Mouse (Mus musculus) embryonic stem cell, embryonic (primary cell): Measurements from ENCODE around the gene Fam78a.

Experiments used
- CTCF ChIA-PET, 4 experiments: fragments of 300-600 bp in 2 of 4; fragments of 350-600 bp in 2 of 4; sonication (Branson Sonifier 250); formaldehyde crosslinking; loops; one replicate each; lab custom pipeline; 2022; ENCODE audit warnings: inconsistent platforms in 2 of 4; lab: Charles Lee
- POLR2A ChIA-PET, 4 experiments: fragments of 300-600 bp in 2 of 4; fragments of 350-600 bp in 2 of 4; sonication (Branson Sonifier 250); formaldehyde crosslinking; loops; one replicate each; lab custom pipeline; 2022; ENCODE audit warnings: antibody characterized with exemption in 4 of 4, inconsistent platforms in 1 of 4; lab: Charles Lee

Fam78a gene

DNA sequence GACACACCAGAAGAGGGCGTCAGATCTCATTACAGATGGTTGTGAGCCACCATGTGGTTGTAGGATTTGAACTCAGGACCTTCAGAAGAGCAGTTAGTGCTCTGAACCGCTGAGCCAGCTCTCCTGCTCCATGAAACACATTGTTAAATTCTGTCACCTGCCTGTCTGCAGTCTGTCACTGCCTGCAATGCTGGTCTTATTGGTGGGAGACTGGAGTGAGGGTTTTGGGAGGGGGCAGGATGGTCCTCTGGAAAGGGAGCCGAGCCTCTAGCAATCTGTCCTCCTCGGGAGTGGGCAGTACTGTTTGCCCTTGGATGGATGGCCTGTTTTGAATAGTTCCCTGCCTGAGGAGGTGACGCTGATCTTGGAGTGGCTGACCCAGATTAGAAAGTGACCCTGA is 40.8 kb downstream of the Fam78a start:
- POLR2A ChIA-PET = interaction anchor here in 2 of 4 experiments (0.6 to 2.9 kb wide), 13 partner anchors 11 to 240 kb away, joined by 3 to 8 read pairs (median 3); no protein-coding TSS in a partner anchor
- CTCF ChIA-PET = interaction anchor here in 2 of 4 experiments (1.0 to 1.4 kb wide), 2 partner anchors 86 to 91 kb away, joined by 3 to 5 read pairs; no protein-coding TSS in a partner anchor

DNA sequence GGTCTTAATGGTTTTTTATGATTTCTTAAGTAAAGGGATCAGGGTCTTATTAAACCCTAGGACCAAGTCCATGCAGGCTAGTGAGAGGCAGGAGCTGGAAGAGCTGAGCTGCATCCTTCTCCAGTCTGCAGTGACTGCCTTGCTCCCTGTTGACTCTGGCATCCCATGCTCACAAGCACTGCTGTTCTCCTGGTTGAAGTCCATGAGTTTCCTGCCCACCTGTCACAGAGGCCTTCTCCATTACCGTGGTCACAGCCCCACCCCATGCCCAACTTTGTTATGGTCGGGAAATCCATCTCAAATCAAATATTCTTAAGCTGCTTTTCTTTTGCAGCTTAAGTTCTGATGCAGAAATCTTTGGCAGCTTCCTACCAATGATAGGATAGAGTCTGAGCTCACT is 43.6 kb downstream of the Fam78a start:
- ChIA-PET CTCF (interaction anchor here in 2 of 4 experiments (0.5 to 1.4 kb wide), 3 partner anchors 24 to 362 kb away, joined by 3 to 4 read pairs (median 3); no protein-coding TSS in a partner anchor), POLR2A (interaction anchor here in 2 of 4 experiments (0.5 to 1.8 kb wide), 6 partner anchors 11 to 271 kb away, joined by 3 to 7 read pairs (median 4); no protein-coding TSS in a partner anchor)

DNA sequence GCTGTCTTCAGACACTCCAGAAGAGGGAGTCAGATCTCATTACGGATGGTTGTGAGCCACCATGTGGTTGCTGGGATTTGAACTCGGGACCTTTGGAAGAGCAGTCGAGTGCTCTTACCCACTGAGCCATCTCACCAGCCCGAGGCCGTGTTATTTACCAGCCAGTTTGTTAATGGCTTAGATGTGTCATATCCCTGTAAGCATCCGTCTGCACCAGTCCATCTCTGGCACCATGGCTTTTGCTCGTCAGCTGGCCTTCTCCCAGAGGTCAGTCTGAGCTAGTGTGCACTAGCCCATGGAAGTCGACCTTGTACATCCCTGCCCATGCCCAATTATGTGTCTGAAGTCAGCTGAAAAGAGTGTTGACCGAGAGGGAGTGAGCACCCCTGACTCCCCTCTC is 44.0 kb downstream of the Fam78a start:
- ChIA-PET POLR2A (interaction anchor here in 2 of 4 experiments (0.5 to 1.8 kb wide), 6 partner anchors 14 to 698 kb away, joined by 3 to 7 read pairs (median 6); no protein-coding TSS in a partner anchor), CTCF (interaction anchor here in 1 of 4 experiments (1.4 kb wide), 1 partner anchor 23 kb away, joined by 3 read pairs; no protein-coding TSS in a partner anchor)

DNA sequence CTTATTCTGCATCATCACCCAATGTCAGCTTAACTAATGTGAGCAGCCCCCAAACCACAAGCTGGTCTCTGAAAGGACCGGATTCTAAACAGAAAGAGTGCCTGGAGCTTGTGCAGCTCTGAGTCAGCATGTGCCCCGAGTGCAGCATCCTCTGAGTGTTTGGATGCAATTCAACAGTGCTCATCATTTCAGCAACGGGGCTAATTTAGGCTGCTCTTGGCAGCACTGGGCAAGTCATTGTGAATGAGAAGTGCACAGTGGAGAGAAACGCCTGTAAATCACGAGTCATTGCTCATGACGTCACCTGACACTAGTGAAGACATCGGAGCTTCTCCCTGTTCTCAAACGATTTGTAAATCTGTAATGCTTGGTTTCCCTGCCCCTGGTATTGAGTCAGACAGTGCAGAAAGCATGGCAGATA is 46.0 kb downstream of the Fam78a start:
- CTCF ChIA-PET = interaction anchor here in 1 of 4 experiments (0.5 kb wide), 1 partner anchor 324 kb away, joined by 3 read pairs; no protein-coding TSS in a partner anchor
- POLR2A ChIA-PET = interaction anchor here in 2 of 4 experiments (1.0 to 2.3 kb wide), 6 partner anchors 10 to 250 kb away, joined by 3 to 10 read pairs (median 4); partner anchors contain the start of gene Nup214 (in 1 of the 2)

DNA sequence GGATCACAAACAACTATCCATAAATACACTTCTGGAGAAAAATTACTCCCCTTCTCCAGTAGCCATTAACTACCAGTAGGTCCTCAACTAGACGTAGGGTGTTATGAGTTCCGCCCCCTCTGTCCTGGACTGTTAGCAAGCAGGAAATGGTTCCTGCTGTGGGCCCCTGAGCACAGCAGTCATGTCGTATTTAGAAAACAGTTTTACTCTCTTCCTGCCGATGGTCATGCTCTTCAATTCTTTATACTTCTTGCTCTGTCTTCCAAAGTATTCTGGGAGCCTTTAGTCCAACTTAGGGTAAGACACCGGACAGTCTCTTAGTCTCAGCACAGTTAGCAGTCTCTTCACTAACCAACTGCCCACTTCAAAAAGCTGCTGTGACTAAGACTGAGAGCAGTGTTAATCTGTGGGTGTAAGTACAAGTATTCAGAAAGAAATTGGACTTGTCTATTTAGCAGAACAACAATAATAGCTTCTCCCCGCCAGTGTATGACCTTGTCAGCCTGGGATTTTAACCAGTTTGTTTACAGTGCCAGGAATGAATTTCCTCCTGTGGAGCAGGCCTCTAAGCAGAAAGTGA is 47.3 kb downstream of the Fam78a start:
- ChIA-PET POLR2A (interaction anchor here in 2 of 4 experiments (1.1 to 2.0 kb wide), 3 partner anchors 14 to 62 kb away, joined by 3 to 7 read pairs (median 3); no protein-coding TSS in a partner anchor), CTCF (no interaction called here)

DNA sequence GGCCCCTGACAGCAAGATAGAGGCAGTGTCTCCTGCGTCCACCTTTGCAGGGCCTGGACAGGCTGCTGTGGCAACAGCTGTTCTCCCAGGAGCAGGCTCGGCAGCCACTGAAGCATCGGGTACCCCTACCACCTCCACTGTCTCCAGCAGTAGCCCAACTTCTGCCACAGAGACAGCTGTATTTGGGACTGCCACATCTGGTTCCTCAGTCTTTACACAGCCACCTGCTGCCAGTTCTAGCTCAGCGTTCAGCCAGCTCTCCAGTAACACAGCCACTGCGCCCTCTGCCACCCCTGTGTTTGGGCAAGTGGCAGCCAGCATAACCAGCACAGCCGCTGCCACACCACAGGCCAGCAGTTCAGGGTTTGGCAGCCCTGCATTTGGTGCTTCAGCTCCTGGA is 50.5 kb downstream of the Fam78a start:
- ChIA-PET POLR2A (interaction anchor here in 3 of 4 experiments (0.8 to 2.6 kb wide), 8 partner anchors 8 to 104 kb away, joined by 3 to 12 read pairs (median 6); partner anchors contain the start of gene Nup214 (in 1 of the 3)), CTCF (interaction anchor here in 2 of 4 experiments (1.1 to 1.2 kb wide), 2 partner anchors 60 to 69 kb away, joined by 3 to 14 read pairs; partner anchors contain the start of gene Nup214 (in 1 of the 2))

DNA sequence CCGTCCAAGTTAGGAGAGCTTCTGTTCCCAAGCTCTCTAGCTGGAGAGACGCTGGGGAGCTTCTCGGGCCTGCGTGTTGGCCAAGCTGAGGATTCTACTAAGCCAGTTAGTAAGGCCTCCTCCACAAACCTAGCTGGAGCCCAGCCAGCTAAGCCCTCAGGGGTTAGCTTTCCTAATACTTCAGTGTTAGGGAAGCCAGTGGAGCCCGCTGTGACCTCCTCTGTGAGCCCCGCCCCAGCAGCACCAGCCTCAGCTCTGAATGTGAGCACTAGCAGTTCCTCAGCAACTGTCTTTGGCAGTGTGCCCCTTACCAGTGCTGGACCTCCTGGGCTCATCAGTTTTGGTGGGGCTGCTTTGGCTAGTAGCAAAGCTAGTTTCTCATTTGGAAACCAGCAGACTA is 51.2 kb downstream of the Fam78a start:
- ChIA-PET CTCF (interaction anchor here in 1 of 4 experiments (1.1 kb wide), 1 partner anchor 69 kb away, joined by 14 read pairs; no protein-coding TSS in a partner anchor), POLR2A (interaction anchor here in 3 of 4 experiments (0.6 to 2.6 kb wide), 13 partner anchors 10 to 96 kb away, joined by 3 to 12 read pairs (median 3); partner anchors contain the start of gene Nup214 (in 1 of the 3))

DNA sequence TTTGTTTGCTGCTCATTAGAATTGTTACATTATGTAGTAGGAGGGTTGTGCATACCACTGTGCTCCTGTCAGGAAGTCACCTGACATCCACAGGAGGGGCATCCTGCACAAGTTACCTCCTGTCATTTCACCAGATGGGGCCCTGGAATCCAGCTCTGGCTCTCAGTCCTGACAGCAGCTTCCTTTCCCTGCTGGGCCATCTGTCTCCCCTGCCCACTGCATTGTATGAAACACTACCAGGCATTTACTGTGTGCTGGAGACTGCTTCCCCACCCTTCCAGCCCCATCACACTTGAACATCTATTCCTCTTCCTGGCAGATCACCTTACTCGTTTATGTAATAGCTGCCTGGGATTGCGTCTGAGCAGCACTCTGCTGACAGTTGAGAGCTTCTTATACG is 55.0 kb downstream of the Fam78a start:
- CTCF ChIA-PET = interaction anchor here in 3 of 4 experiments (0.6 to 2.3 kb wide), 6 partner anchors 12 to 476 kb away, joined by 3 to 10 read pairs (median 4); no protein-coding TSS in a partner anchor
- POLR2A ChIA-PET = interaction anchor here in 3 of 4 experiments (0.5 to 2.7 kb wide), 16 partner anchors 10 to 329 kb away, joined by 3 to 10 read pairs (median 4); no protein-coding TSS in a partner anchor

DNA sequence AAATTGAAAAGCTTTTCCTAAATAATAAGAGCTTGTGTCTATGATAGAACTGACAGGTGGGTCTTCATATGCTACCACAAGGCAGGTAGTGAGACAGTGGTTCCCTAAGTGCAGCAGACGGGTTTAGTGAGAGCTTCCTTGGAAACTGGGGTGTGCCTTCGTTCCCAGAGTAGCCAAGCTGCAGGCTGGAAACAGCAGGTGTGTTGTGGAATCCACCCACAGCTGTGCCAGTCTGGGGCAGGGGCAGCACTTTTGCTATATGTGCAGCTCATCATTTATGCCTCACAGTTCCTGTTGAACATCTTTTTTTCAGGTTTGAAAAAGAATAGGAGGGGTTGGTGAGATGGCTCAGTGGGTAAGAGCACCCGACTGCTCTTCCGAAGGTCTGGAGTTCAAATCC is 60.3 kb downstream of the Fam78a start:
- POLR2A ChIA-PET = interaction anchor here in 2 of 4 experiments (0.6 to 9.9 kb wide), 4 partner anchors 9 to 50 kb away, joined by 4 to 144 read pairs (median 5); partner anchors contain the start of gene Nup214 (in 1 of the 2)
- CTCF ChIA-PET = interaction anchor here in 1 of 4 experiments (0.6 kb wide), 1 partner anchor 201 kb away, joined by 3 read pairs; no protein-coding TSS in a partner anchor

DNA sequence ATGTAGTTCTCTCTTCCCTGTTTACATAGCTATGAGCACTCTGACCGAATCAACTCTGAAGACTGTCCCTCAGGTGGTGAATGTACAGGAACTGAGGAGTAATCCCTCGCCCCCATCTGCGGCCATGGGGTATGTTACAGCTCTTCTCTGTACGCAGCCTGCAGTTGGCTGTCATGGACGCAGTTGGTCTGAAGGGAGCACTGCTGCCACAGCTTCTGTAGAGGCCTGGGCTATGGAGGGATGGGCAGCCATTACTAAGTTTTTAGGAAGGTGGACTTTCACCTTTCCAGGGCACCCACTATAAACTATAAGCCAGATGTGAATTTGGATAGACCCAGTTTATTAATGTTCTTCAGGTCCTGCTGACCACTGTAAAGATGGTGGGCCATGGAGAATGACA is 64.4 kb downstream of the Fam78a start:
- ChIA-PET POLR2A (interaction anchor here in 3 of 4 experiments (0.6 to 9.9 kb wide), 12 partner anchors 8 to 342 kb away, joined by 3 to 144 read pairs (median 3); partner anchors contain the start of gene Nup214 (in 1 of the 3)), CTCF (interaction anchor here in 1 of 4 experiments (1.6 kb wide), 1 partner anchor 10 kb away, joined by 7 read pairs; no protein-coding TSS in a partner anchor)

DNA sequence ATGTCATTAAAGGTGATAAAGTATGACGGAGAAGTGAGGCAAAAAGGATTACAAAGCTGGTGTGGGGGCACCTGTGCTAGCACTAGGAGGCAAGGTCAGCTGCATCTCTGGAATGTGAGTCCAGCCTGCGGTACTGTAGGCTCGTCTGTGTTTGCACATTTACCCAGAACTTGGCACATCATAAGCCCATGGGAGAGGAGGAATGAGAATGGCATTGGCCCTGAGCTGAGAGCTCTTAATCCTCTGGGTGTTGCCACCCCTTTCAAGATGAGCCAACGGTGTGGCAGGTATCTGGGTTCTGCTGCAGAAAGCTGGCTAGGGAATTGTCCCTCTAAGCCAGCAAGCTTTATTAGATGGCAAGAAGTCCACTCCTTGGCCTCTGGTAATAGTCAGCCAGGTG is 65.0 kb downstream of the Fam78a start:
- ChIA-PET CTCF (interaction anchor here in 2 of 4 experiments (1.5 to 1.6 kb wide), 2 partner anchors 9 kb away, joined by 7 read pairs; no protein-coding TSS in a partner anchor), POLR2A (interaction anchor here (0.6 to 9.9 kb wide), 14 partner anchors 8 to 527 kb away, joined by 3 to 144 read pairs (median 3); partner anchors contain the start of gene Nup214 (in 1 of the 4))

DNA sequence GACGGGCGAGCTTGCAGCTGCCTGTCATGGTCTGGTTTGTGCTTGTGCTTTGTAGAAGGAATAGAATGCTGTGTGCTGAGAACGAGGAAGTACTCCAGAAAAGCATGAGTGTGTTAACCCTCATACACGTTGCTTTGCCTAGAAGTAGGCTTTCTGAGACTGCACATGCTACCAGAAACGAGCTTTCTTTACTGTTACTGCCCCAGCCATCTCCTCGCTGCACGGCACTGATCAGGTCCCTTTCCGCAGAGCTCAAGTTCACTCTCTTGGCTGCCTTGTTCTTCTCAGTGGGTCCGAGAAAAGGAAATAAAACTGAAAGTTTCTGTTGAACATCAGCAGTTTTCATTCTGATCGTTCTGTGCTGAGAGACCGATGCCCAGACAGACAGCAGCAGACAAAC is 75.9 kb downstream of the Fam78a start:
- ChIA-PET CTCF (interaction anchor here in 2 of 4 experiments (0.5 to 0.7 kb wide), 2 partner anchors 52 to 228 kb away, joined by 3 to 7 read pairs; no protein-coding TSS in a partner anchor), POLR2A (interaction anchor here in 2 of 4 experiments (0.6 to 14.3 kb wide), 33 partner anchors 9 to 540 kb away, joined by 3 to 144 read pairs (median 4); partner anchors contain the start of genes Nup214 (in 2 of the 2) and Swi5 (in 2 of the 2))

DNA sequence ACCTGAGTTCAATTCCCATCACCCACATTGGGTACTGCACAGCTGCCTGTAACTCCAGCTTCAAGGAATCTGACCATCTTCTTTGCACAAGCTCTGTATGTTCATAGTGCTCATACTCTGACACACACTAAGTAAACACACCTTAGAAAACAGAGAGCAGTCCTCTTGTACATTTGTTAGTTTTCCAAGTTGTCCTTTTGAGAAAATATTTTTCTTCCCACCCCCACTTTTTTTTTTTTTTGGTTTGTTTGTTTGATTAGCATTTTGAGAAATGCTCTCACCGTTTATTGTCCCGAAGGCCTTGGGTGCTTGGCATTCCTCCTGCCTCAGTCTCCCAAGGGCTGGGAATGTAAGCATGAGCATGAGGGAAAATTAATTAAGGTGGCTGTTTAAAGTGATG is 76.3 kb downstream of the Fam78a start:
- ChIA-PET CTCF (interaction anchor here in 1 of 4 experiments (0.7 kb wide), 1 partner anchor 229 kb away, joined by 3 read pairs; no protein-coding TSS in a partner anchor), POLR2A (interaction anchor here in 2 of 4 experiments (0.6 to 14.3 kb wide), 31 partner anchors 8 to 539 kb away, joined by 3 to 144 read pairs (median 4); partner anchors contain the start of genes Nup214 (in 2 of the 2) and Swi5 (in 2 of the 2))
